Mouse (Mus musculus) adrenal gland, adult 8-10 months (tissue): Measurements from ENCODE around the gene Spry2. TPM values are rescaled to one million over a fixed set of nuclear protein-coding genes. Genes with fewer than 3 reads are reported as not detected.

ENCODE experiments used
- DNase-seq: peaks from one replicate; pipeline ENCODE4 v3.0.0; 2022
- total RNA-seq, 4 experiments: library from RNA; stranded (reverse); gene quantifications; 2 replicates each; pipeline ENCODE4 v1.2.4; 2022

The Spry2 gene
- 10 to 100 TPM; 24.5 to 35.3 (median 33.9) TPM for total RNA-seq

DNA sequence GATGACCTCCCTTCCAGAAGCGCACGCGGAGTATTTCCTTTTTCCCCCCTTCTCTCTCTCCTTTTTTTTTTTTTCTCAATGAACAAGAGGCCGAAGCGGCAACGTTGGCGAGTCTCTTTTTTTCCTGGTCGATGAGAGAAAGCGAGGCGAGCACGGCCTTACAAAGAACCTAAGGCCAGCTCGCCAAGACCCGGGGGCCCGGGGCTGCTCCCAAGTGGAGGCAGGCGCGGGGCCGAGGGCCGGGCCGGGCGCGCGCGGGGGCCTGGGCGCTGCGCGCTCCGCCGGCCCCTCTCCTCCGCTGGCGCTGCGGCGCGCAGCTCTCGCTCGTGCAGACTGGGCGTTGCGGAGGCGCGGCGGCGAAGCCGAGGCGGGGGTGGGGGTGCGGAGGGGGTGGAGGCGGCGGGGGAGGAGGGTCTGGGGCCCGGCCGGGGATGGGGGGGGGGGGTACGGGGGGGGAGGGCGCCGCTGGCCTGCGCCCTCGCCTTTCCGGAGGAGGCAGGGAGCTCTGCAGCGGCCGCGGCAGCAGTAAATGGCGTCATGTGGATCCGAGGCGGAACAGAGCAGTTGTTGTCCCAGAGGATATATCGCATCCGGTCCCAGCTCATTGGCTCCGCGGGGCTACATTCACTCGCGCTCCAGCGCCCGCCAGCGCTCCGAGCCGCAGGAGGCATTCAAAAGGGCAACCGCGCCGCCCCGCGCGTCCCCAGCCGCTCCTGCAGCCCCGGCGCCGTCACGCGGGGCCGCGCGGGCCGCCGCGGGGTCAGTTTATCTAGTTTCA lies at the start of gene Spry2:
Gene Spry2 (minus strand): TSS at position 29 of the 778 bp plus-strand sequence.
- DNase-seq, result peak; percentile 93

- DNase-seq, result peak; percentile 73
These were observed 44.7 kb upstream of the Spry2 start for GRCm38 (mm10) chr14:105941353-105941752.

GRCm38 (mm10) chr14:105926726-105927125 lies 30.1 kb upstream of the Spry2 start:
- no peak for DNase-seq

- DNase-seq, result no peak
These were observed 28.7 kb upstream of the Spry2 start for GRCm38 (mm10) chr14:105925305-105925704.

GRCm38 (mm10) chr14:105924712-105925111 lies 28.1 kb upstream of the Spry2 start:
- no peak for DNase-seq

DNA sequence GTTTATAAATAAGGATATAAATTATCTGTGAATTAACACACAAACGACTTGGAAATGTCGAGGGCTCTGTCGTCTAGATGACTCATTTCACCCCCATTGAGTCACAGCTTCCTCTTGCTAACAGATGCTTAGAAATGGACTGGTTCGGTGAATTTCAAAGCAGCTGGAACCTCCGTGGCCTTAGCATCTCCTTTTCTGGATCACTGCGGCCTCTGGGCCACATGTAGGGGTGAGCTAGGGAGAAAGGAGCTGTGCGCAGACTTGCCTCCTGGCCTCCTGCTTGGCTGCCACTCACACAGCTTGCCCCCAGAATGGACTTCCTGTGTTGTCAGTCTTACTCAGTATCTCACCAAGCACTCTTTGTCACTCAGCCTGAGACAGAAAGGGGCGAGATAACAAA lies 26.3 kb upstream of the Spry2 start:
- no peak for DNase-seq

- DNase-seq, result no peak
These were observed 25.8 kb upstream of the Spry2 start for GRCm38 (mm10) chr14:105922427-105922826.

GRCm38 (mm10) chr14:105921217-105921695 lies 24.6 kb upstream of the Spry2 start:
- DNase-seq, result no peak

- no peak for DNase-seq
These were observed 24.0 kb upstream of the Spry2 start for GRCm38 (mm10) chr14:105920395-105921216.

DNA sequence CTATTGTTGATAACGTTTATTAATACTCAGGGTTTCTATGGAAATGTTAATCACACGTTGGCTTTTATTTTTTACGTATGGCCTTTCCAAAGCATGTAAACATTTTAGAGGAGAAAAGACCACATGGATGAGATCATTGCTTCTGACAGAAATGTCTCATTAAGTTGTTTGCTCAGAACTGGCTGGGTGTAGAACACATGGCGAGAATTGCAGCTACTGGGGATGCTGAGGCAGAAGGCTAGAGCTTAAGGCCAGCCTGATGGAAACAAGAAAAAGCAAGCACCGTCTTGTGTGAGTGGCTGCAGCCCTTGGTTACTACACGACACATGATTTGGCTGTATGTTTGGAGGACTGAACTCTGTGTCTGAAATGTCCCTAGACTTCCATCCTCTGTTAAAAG lies 10.6 kb upstream of the Spry2 start:
- DNase-seq, result no peak

DNA sequence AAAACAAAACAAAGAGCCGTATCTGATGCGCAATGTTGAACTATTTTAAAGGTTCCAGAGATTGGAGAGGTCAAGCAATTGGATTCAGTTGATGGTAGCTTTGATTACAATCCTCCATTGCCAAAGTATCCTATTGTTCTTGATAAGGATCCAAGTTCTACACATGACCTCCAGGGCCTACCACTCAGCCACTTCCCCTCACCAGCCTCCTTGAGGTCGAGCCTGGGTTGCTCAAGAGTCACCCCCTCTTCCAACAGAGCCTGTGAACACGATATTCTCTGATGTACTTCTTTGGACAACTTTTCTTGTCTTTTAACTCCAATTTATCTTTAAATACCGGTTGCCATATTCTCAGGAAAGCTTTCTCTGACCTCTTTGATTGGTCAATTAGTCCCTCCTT lies 9.3 kb upstream of the Spry2 start:
- DNase-seq, result no peak

DNA sequence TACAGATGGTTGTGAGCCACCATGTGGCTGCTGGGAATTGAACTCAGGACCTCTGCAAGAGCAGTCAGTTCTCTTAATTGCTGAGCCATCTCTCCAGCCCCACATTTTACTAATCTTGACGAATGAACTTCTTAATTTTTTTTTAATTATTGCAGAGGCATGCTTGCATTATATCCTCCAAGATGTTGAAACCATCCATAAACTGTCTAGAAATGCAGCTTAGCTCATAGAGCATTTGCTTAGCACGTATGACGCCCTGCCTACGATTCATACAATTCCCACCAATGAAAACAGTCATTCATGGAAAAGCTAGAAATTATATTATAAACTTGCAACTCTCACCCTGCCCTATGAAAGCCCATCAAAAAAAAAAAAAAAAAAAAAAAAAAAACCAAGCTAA lies 8.9 kb upstream of the Spry2 start:
- no peak for DNase-seq

DNA sequence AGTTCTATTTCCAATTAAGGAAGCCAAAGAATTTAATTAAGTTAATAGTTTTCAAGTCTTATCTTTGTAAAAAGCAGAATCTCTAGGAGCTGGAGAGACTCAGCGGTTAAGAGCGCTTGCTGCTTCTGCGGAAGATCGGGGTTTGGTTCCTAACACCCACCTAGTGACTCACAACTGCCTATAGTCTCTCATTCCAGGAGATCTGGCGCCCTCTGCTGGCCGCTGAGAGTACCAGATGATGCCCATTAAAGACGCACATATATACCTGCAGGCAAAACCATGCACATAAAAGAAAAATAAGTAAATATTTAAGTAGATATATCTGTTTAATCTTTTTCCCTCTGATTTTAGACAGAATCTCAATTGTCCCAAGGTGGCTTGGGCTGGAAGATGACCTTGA lies 6.2 kb upstream of the Spry2 start:
- DNase-seq, result no peak

DNA sequence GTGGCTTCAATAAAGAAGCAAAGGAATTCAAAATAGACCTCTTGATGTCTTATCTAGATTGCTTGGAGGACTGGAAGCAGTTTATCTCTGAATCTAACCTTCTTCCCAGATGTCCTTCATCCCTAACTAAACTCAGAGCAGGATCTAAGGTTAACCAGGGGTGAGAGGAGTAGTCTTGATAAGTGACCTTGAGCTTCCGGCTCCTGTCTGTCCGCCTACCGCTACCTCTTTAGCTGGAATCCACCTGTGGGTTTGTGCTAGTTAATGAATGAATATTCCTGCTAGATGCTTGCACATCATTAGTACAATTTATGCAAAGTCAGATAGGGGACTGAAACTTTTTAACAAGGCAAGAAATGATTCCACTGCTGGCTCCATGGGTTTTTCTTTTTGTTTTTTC lies 4.2 kb upstream of the Spry2 start:
- DNase-seq, result no peak

- no peak for DNase-seq
These were observed 2.5 kb upstream of the Spry2 start for GRCm38 (mm10) chr14:105899116-105899515.

DNA sequence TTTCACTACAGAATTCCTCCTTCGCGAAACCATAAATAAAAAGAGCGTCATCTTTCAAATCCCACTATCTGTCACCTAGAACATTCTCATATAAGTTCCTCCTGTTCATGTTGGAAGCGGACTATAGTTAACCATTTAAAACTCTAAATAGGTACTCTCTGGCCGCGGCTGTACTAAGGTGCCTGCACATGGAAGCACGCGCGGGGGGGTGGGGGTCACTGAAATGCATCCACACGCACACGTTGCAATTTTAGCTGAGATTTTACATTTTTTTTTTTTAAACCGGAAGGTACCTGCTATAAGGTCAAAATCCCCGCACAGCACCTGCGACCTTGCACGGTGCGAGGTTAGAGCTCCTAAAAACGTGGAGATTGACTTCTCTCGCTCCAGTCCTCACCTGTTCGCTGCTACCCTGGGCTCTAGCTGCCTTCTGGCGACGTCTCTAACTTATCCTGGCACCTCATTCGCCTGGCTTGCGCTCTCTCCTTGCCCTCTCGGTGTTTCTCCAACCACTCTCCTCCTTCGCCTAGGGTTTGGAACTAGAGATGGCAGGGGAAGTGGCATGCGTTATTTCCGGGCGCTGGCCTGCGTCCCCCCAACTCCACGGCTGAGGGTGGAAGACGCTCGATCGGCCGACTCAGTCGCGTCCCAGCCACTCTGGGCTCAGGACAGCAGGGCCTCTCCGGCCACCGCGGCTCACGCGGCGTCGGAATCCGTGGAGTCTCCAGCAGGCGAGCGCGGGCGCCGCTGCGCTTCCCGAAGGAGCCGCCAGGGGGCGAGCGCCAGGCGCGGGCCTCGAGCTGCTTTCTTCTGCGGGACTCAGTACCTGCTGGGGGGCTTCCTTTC lies 1.9 kb upstream of the Spry2 start:
- peak; percentile 86 for DNase-seq

- peak; percentile 63 for DNase-seq
These were observed 1.0 kb upstream of the Spry2 start for GRCm38 (mm10) chr14:105897569-105898101.

DNA sequence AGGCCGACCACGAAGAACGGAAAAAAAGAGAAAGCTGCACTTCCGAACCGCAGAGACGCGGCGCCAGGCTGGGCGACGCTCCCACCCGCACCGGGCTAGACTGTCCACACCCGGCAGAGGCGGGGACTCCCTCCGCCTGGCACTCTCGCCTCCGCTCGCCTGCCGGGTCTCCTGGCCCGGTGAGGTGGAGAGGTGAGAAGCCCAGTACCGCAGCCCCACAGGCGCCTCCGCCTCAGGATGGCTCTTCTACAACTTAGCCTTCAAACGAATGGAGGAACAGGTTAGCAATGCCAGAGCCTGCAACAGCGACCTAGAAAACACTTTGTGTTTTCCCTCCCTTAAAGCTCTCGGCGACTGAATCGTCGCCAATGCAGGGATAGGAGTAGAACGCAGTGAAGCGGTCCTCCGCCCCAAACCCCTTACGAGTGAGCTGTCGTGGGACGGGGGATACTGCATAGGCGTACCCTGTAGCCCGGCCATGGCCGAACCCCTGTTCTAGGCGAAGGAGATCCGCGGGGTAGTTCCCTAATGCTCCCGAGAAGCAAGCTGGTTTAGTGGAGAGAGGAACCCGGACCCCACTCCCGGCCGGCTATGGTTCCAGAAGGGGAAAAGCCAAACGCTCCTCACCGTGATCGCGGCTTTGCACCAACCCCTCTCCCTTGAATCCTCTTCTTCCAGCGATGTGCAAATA lies 513 bp downstream of the Spry2 start:
- DNase-seq, result peak; percentile 54

DNA sequence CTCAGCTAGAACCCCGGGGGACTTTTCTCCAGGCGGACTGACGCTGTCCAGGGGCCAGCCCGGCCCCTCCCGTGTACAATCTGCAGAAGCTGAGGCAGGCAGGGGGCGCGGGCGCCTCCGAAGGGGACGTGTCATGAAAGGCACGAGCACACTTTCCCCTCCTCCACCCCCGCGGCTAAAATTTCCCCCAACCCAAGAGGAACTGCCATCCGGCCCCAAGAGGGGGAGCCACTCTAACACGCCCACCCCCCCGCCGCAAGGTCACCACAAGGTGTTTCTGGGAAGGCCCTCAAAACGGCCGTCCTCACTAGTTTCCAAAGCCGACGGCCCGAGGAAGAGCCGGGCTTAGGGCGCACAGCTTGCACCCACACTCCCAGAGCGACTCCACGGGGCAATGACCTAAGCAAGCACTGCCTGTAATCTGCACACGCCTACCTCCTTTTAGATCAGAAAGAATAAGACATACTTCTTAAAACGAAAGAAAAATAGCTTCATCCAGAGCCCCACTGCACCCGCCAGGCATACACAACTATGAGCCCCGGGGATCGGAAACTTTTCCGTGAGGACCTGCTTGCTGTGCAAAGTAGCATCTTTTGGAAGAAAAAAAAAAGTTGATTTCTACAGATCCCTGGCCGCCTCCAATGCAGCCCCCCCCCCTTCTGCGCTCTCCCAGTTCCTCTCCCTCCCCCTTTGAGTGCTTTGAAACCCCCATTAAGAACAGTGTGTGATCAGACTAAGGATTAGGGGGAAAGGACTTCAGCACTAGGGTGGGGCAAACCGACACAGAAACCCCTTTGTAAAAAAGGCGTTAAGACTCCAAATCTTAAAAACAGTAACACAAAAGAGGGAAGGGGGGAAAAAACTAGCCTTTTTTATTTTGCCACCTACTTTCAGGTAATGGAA lies 1.4 kb downstream of the Spry2 start:
- DNase-seq, result peak; percentile 51

DNA sequence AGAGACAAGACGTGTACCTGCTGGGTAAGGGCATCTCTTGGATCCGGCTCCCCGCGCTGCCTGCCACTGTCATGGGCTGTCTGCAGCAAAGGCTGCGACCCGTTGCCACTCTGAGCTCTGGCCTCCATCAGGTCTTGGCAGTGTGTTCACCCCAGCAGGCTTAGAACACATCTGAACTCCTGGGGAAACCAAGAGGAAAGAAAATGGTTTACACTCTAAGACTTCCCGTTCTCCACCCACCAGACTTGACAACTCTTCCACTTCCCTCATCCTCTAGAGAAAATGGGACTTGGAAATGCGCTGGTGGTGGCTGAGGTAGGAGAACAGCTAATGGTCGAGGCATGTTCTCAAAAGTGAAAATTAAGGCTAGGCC lies 3.0 kb downstream of the Spry2 start:
- no peak for DNase-seq
